Comparison of ENCODE assay signal across 10 mouse cellular contexts in genomic region chr16:17776828-17777227, GRCm38 (mm10). TPM values are rescaled to one million over a fixed set of nuclear protein-coding genes. Genes with fewer than 3 reads are reported as not detected.
A peak's percentile ranks its signal among the peaks of the same experiment; 100 is the strongest.
DNase-seq lines count a peak whose midpoint lies in the region; ATAC-seq lines count a peak whose summit lies in the region.
"Had no signal": no experiment of that assay in that cellular context is flagged by ENCODE, and none has a peak within 500 bp of the region (broad histone marks: within the 10 kb centered on the region; RNA-seq: fewer than 3 reads in every experiment).

No protein-coding gene starts in this region.

- H3K4me2 ChIP-seq in heart, embryonic 11.5 days = no peak overlapping the region
- H3K4me2 ChIP-seq: embryonic facial prominence, embryonic 13.5 days; limb, embryonic 12.5 days had no signal

- intact Hi-C loops in heart, postnatal 14 days (cut with DNase I) = no loop called here
- intact Hi-C loops in left cerebral cortex, postnatal 14 days (cut with DNase I) = no loop called here

- H3K4me3 ChIP-seq in heart, embryonic 11.5 days (ENCODE audit: low read depth, low read length) = no peak overlapping the region
- H3K4me3 ChIP-seq: embryonic facial prominence, embryonic 13.5 days; limb, embryonic 12.5 days had no signal

- no peaks in the 10 kb centered on the region for H3K9me3 ChIP-seq in heart, embryonic 11.5 days (replicated peaks; ENCODE audit: control insufficient read depth, low read length)
- H3K9me3 ChIP-seq: embryonic facial prominence, embryonic 13.5 days; limb, embryonic 12.5 days had no signal

- no peaks in the 10 kb centered on the region for H3K27me3 ChIP-seq in heart, embryonic 11.5 days (ENCODE audit: control insufficient read depth, insufficient read depth, low read length)
- H3K27me3 ChIP-seq: embryonic facial prominence, embryonic 13.5 days; limb, embryonic 12.5 days had no signal

- no peak for ATAC-seq in heart, embryonic 11.5 days (replicated peaks; ENCODE audit: insufficient number of reproducible peaks, low FRiP score, low TSS enrichment)
- peak; percentile 69; the same call in 1 of the 2 replicates for ATAC-seq in common myeloid progenitor, adult 5-6 weeks (replicated peaks; ENCODE audit: low read depth, poor library complexity, severe bottlenecking)

- H3K4me1 ChIP-seq in heart, embryonic 11.5 days (ENCODE audit: control insufficient read depth, insufficient read depth, low read length) = no peaks in the 10 kb centered on the region

- no peak overlapping the region for H3K9ac ChIP-seq in heart, embryonic 11.5 days (ENCODE audit: low read depth, low read length)
- H3K9ac ChIP-seq: embryonic facial prominence, embryonic 13.5 days; limb, embryonic 12.5 days had no signal

- no peak overlapping the region for H3K27ac ChIP-seq in heart, embryonic 11.5 days (ENCODE audit: low read depth, low read length)
- H3K27ac ChIP-seq: embryonic facial prominence, embryonic 13.5 days; limb, embryonic 12.5 days had no signal

- H3K36me3 ChIP-seq in heart, embryonic 11.5 days (ENCODE audit: control insufficient read depth, insufficient read depth, low read length) = peaks cover 20% of the 10 kb centered on the region

- 62% methylated on average over 11 of the region's 11 CpGs for WGBS in heart, embryonic 11.5 days (ENCODE audit: insufficient replicate concordance)

- DNase-seq in heart, postnatal 14 days = peak; percentile 25 to 42
- peak; percentile 24 to 73 for DNase-seq in spleen, postnatal 4 days (ENCODE audit: low spot score in 2 of 2)
- no peak for DNase-seq in spleen, postnatal 14 days (ENCODE audit: low spot score in 2 of 2)
- peak; percentile 70 for DNase-seq in retina, embryonic 14.5 days (ENCODE audit: low spot score)
- no peak for DNase-seq in left cerebral cortex, postnatal 14 days (ENCODE audit: low spot score in 2 of 2)
- no peak for DNase-seq in heart, adult 9 months (ENCODE audit: low spot score in 2 of 2)

RNA-seq across cellular contexts. Expression of gene Klhl22, which starts 17.4 kb away (rescaled TPM):
- 10 to 100 TPM; 18.2 to 21.7 TPM for total RNA-seq in heart, postnatal 14 days (2021)
- 43.2 and 44.1 TPM in 2 replicates for polyA plus RNA-seq in heart, embryonic 11.5 days (2014; fragmentation: Nextera tagmentation; extraction: Ambion mirVana)
- total RNA-seq in common myeloid progenitor, adult 5-6 weeks (2017) = 27.0 and 33.2 TPM in 2 replicates
- 10 to 100 TPM; 93.6 to 98.8 TPM for total RNA-seq in left cerebral cortex, postnatal 14 days (2021)

RNA-seq across cellular contexts. Expression of gene Scarf2, which starts 20.3 kb away (rescaled TPM):
- total RNA-seq in heart, postnatal 14 days (2021) = 10 to 100 TPM in 1 of 2 experiments, 1 to 10 TPM in 1; 9.8 to 10.2 TPM
- polyA plus RNA-seq in heart, embryonic 11.5 days (2014; fragmentation: Nextera tagmentation; extraction: Ambion mirVana) = 7.2 and 9.6 TPM in 2 replicates
- total RNA-seq in common myeloid progenitor, adult 5-6 weeks (2017) = not detected in 2 replicates
- total RNA-seq in left cerebral cortex, postnatal 14 days (2021) = 1 to 10 TPM; 3.8 to 4.5 TPM

RNA-seq across cellular contexts. Expression of gene Med15, which starts 44.1 kb away (rescaled TPM):
- total RNA-seq in heart, postnatal 14 days (2021) = 10 to 100 TPM; 31.6 to 32.4 TPM
- polyA plus RNA-seq in heart, embryonic 11.5 days (2014; fragmentation: Nextera tagmentation; extraction: Ambion mirVana) = 31.6 and 32.9 TPM in 2 replicates
- 21.4 and 30.8 TPM in 2 replicates for total RNA-seq in common myeloid progenitor, adult 5-6 weeks (2017)
- total RNA-seq in left cerebral cortex, postnatal 14 days (2021) = 10 to 100 TPM; 68.9 to 70.1 TPM

RNA-seq across cellular contexts. Expression of gene B830017H08Rik, which starts 56.1 kb away (rescaled TPM):
- total RNA-seq in heart, postnatal 14 days (2021) = not detected
- polyA plus RNA-seq in heart, embryonic 11.5 days (2014; fragmentation: Nextera tagmentation; extraction: Ambion mirVana) = 0.13 TPM in 1 of 2 replicates, not detected in the other
- total RNA-seq in common myeloid progenitor, adult 5-6 weeks (2017) = not detected in 2 replicates
- 1 to 10 TPM; 3.5 to 5.0 TPM for total RNA-seq in left cerebral cortex, postnatal 14 days (2021)

Comparison
In these comparisons a context has a peak if more than half of its experiments do, and no peak if none do; other contexts are left out.
1. DNase-seq: peak in heart, postnatal 14 days (2 of 2), spleen, postnatal 4 days (2 of 2) and retina, embryonic 14.5 days (single experiment); none in spleen, postnatal 14 days (0 of 2), left cerebral cortex, postnatal 14 days (0 of 2) and heart, adult 9 months (0 of 2).